ENCODE assay signal across 8 mouse cellular contexts in the genomic region with DNA sequence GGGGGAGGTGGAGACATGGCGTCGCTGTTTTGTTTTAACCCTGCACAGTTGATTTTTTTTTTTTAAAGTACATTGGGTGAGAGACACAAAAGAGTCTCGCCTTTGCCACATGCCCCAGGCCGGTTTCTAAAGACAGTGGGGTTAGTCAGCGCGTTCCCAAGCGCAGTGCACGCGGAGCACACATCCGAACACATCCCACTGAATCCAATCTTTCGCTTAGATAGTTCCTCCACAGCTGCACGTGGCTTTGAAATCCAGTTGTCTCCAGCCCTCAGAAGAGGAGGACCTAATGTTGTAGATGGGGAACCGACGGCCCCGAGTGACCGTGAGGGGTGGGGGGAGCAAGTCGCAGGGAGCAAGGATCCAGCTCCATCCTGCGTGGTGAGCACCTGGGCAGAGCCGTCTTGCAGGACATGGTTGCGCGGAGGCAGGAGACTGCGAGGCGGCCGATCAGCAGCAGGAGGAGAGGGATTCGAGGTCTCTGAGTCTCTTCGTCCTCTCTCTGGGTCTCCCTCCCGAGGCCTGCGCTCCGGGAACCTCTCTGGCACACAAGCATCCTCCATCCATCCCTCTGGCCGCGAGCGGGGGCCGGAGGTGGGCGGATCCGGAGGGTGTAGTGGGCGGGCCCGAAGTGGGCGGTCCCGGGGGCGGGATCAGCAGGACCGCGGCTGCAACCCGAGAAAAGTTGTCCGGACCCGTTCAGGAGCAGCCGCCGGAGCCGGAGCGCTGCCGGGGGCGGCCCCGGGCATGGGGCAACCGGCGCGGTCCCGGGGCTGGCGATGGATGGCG. TPM values are rescaled to one million over a fixed set of nuclear protein-coding genes. Genes with fewer than 3 reads are reported as not detected.
DNase-seq lines count a peak whose midpoint lies in the region; ATAC-seq and TF ChIP-seq lines count a peak whose summit lies in the region.

Gene Tmem132c, plus strand, starts transcription at position 673 of the 789 bp plus-strand sequence.

- WGBS in forebrain, embryonic 14.5 days = 1% methylated on average over 58 of the region's 58 CpGs
- 2% methylated on average over 58 of the region's 58 CpGs for WGBS in heart, embryonic 15.5 days
- 3% methylated on average over 57 of the region's 58 CpGs for WGBS in liver, embryonic 16.5 days (ENCODE audit: insufficient replicate concordance)
- WGBS in olfactory bulb, adult 2 months = 1% methylated on average over 58 of the region's 58 CpGs

- 0 out of 2 replicates have a peak, but pooled peaks cover 7% of the 10 kb centered on the region for H3K4me1 ChIP-seq in forebrain, embryonic 14.5 days (ENCODE audit: control insufficient read depth, insufficient read depth, low read length)
- H3K4me1 ChIP-seq in heart, embryonic 15.5 days (replicated peaks) = peaks cover 24% of the 10 kb centered on the region
- no peaks in the 10 kb centered on the region for H3K4me1 ChIP-seq in liver, embryonic 16.5 days (ENCODE audit: control insufficient read depth, low read depth, low read length)
- peaks cover 23% of the 10 kb centered on the region for H3K4me1 ChIP-seq in olfactory bulb, adult 2 months (ENCODE audit: control insufficient read depth, insufficient read depth, low read length)

- H3K4me3 ChIP-seq in forebrain, embryonic 14.5 days (ENCODE audit: low read depth, low read length) = peak within 1 kb of the TSS; percentile 60
- H3K4me3 ChIP-seq in heart, embryonic 15.5 days = peak within 1 kb of the TSS; percentile 61
- H3K4me3 ChIP-seq in liver, embryonic 16.5 days (ENCODE audit: low read depth, low read length) = peak within 1 kb of the TSS; percentile 2; the same call in 1 of the 2 replicates
- peak within 1 kb of the TSS; percentile 42 for H3K4me3 ChIP-seq in olfactory bulb, adult 2 months (ENCODE audit: insufficient read depth, low read depth, low read length)

- H3K27ac ChIP-seq in forebrain, embryonic 14.5 days (ENCODE audit: low read depth, low read length) = no peak within 1 kb of the TSS
- no peak within 1 kb of the TSS for H3K27ac ChIP-seq in heart, embryonic 15.5 days
- no peak within 1 kb of the TSS for H3K27ac ChIP-seq in liver, embryonic 16.5 days (ENCODE audit: low read length)
- H3K27ac ChIP-seq in olfactory bulb, adult 2 months (ENCODE audit: insufficient read depth, low read depth, low read length) = no peak within 1 kb of the TSS

- peak; percentile 94 for ATAC-seq in forebrain, embryonic 14.5 days
- peak; percentile 84 for ATAC-seq in heart, embryonic 15.5 days (replicated peaks; ENCODE audit: insufficient number of reproducible peaks, insufficient read depth, low FRiP score, low read depth)
- no peak for ATAC-seq in liver, embryonic 16.5 days (ENCODE audit: low read depth)

- H3K27me3 ChIP-seq in forebrain, embryonic 14.5 days (replicated peaks; ENCODE audit: control insufficient read depth, insufficient read depth, low read length) = peaks cover 29% of the 10 kb centered on the region
- peaks cover 78% of the 10 kb centered on the region for H3K27me3 ChIP-seq in heart, embryonic 15.5 days
- peaks cover 44% of the 10 kb centered on the region for H3K27me3 ChIP-seq in liver, embryonic 16.5 days (ENCODE audit: control insufficient read depth, insufficient read depth, low read depth, low read length)

- TF ChIP-seq CTCF in olfactory bulb, adult 2 months (IDR thresholded peaks at IDR 0.05; ENCODE audit: insufficient read depth, low read depth, low read length) = no peak

- no peaks in the 10 kb centered on the region for H3K36me3 ChIP-seq in forebrain, embryonic 14.5 days (ENCODE audit: control insufficient read depth, insufficient read depth, low read length)
- H3K36me3 ChIP-seq in heart, embryonic 15.5 days = no peaks in the 10 kb centered on the region
- H3K36me3 ChIP-seq in liver, embryonic 16.5 days (ENCODE audit: control insufficient read depth, insufficient read depth) = no peaks in the 10 kb centered on the region

- peak; percentile 81 for DNase-seq in ES-CJ7 (ENCODE audit: low read depth, low spot score)
- peak; percentile 90 for DNase-seq in cerebellum, adult 11-12 months
- DNase-seq in forebrain, embryonic 14.5 days (ENCODE audit: low spot score) = peak; percentile 77
- peak; percentile 30 to 50 for DNase-seq in kidney, postnatal 25 days
- DNase-seq in yolk sac, embryonic 10.5 days (ENCODE audit: low spot score) = peak; percentile 83

- no peak for TF ChIP-seq POLR2A in olfactory bulb, adult 2 months (IDR thresholded peaks at IDR 0.05; ENCODE audit: insufficient read depth, low read depth, low read length)

- peak within 1 kb of the TSS; percentile 59 for H3K9ac ChIP-seq in forebrain, embryonic 14.5 days (ENCODE audit: low read length)
- peak within 1 kb of the TSS; percentile 41; the same call in 1 of the 2 replicates for H3K9ac ChIP-seq in heart, embryonic 15.5 days
- no peak within 1 kb of the TSS for H3K9ac ChIP-seq in liver, embryonic 16.5 days (ENCODE audit: low read depth, low read length)

- H3K4me2 ChIP-seq in forebrain, embryonic 14.5 days (ENCODE audit: low read length) = peak within 1 kb of the TSS; percentile 82
- peak within 1 kb of the TSS; percentile 83 for H3K4me2 ChIP-seq in heart, embryonic 15.5 days
- H3K4me2 ChIP-seq in liver, embryonic 16.5 days (ENCODE audit: low read depth, low read length) = peak within 1 kb of the TSS; percentile 8

- H3K9me3 ChIP-seq in forebrain, embryonic 14.5 days (replicated peaks; ENCODE audit: control insufficient read depth, low read length) = no peaks in the 10 kb centered on the region
- H3K9me3 ChIP-seq in heart, embryonic 15.5 days (replicated peaks) = no peaks in the 10 kb centered on the region
- no peaks in the 10 kb centered on the region for H3K9me3 ChIP-seq in liver, embryonic 16.5 days (replicated peaks; ENCODE audit: control insufficient read depth, low read length)

RNA-seq across cellular contexts. Expression of gene Tmem132c, which starts in this region (rescaled TPM):
- polyA plus RNA-seq in forebrain, embryonic 14.5 days (2014; fragmentation: Nextera tagmentation; extraction: Ambion mirVana) = 6.5 and 8.0 TPM in 2 replicates
- polyA plus RNA-seq in heart, embryonic 15.5 days (2015; fragmentation: Nextera tagmentation; extraction: Ambion mirVana) = 1.5 and 3.1 TPM in 2 replicates
- polyA plus RNA-seq in liver, embryonic 16.5 days (2015; fragmentation: Nextera tagmentation; extraction: Ambion mirVana) = 0.06 and 0.07 TPM in 2 replicates
- not detected in 2 replicates for polyA plus RNA-seq in olfactory bulb, adult 2 months (2012; ENCODE audit: insufficient read depth, insufficient read length, low replicate concordance, missing spikeins)

Comparison
In these comparisons a context has a peak if more than half of its experiments do, and no peak if none do; other contexts are left out.
1. DNase-seq: peak in every context shown above with its lines; median percentile 90 in cerebellum, adult 11-12 months; 83 in yolk sac, embryonic 10.5 days; 81 in ES-CJ7; 77 in forebrain, embryonic 14.5 days; 40 in kidney, postnatal 25 days.
2. H3K4me2 ChIP-seq: peak in every context shown above with its lines; median percentile 83 in heart, embryonic 15.5 days; 82 in forebrain, embryonic 14.5 days; 8 in liver, embryonic 16.5 days.
3. H3K4me3 ChIP-seq: peak in every context shown above with its lines; median percentile 61 in heart, embryonic 15.5 days; 60 in forebrain, embryonic 14.5 days; 42 in olfactory bulb, adult 2 months; 2 in liver, embryonic 16.5 days.